Mouse (Mus musculus) left cerebral cortex, postnatal 25 days (tissue): ENCODE results near the gene Spi1. TPM values are rescaled to one million over a fixed set of nuclear protein-coding genes. Genes with fewer than 3 reads are reported as not detected.
"Not testable (repeated sequence)": the region's sequence is repeated elsewhere in the genome, so short reads cannot be mapped to it uniquely, and the experiment has no call there.

Source experiments
- DNase-seq, 2 experiments: peaks; one replicate each; pipeline ENCODE4 v3.0.0; 2022; ENCODE audit warnings: low spot score in 2 of 2, mixed read lengths in 1 of 2
- intact Hi-C: fragments of 180-260 bp; cut with DNase I; formaldehyde crosslinking; loops from one replicate; pipeline ENCODE4 v1.15.1; 2025
- total RNA-seq, 2 experiments: library from RNA; stranded (reverse); gene quantifications; 2 replicates each; pipeline ENCODE4 v1.2.3; 2021

Spi1 gene
- total RNA-seq = 1 to 10 TPM; 3.0 to 5.3 TPM

GRCm38 (mm10) chr2:91081775-91082695 is at the start of gene Spi1:
Gene Spi1 (plus strand): TSS chr2:91082390.
- intact Hi-C loops = no loop called here

GRCm38 (mm10) chr2:91033000-91033399 is 49.2 kb upstream of the Spi1 start:
- no peak for DNase-seq
- intact Hi-C loops = no loop called here

More at GRCm38 (mm10) chr2:91081775-91082695, at the start of gene Spi1:
- DNase-seq = no peak

DNA sequence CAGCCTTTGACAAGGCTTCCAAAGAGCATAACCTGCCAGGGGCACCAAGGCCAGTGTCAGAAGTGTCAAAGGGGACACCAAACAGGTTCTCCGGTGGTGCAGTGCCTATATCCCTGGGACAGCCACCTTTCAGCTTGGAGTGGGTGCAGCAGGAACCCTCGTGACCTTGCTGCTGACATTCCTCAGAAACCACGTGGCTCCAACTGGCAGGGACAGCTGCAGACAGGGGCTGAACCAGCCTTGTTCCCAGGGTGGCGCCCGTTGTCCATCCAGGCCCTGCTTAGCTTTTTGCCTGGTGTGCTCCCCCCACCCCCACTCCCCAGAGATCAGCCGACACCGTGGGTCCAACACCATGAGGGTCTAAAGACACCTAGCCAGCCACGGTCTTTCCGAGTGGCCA is 46.8 kb upstream of the Spi1 start, which contains the start of gene Rapsn:
TSS of gene Rapsn (plus strand) at position 236 of the 400 bp plus-strand sequence.
- intact Hi-C loops = no loop called here
- no peak for DNase-seq

- intact Hi-C loops = no loop called here
- DNase-seq = no peak
Observed at GRCm38 (mm10) chr2:91041786-91042185, 40.4 kb upstream of the Spi1 start.

DNA sequence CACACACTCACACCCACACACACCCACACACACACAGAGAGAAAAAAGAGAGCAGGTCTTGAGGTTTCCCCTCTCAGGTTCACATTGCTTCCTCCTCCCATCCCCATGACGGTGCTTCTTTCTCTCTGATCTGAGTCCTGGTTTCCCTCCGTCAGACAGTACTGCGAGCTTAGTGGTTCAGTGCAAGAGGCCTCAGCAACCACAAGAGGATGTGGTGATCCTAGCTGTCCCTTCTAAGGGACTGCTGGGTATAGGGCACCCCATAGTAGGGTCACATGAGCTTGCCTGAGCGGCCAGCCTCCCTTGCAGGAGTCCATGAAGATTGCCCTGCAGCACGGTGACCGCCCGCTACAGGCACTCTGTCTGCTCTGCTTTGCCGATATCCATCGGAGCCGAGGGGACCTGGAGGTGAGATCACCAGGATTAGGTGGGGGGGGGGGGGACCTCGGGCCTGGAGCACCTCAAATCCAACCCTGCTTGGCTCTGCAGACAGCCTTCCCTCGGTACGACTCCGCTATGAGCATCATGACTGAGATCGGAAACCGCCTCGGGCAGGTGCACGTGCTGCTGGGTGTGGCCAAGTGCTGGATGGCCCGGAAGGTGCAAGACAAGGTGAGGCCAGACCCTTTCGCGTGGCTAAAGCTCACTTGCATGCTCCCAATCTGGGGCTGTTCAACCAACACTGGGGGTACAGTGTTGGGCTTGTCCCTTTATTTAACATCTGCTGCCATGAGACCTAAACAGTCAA is 39.4 kb upstream of the Spi1 start:
- intact Hi-C loops = no loop called here
- no peak for DNase-seq

- intact Hi-C loops = no loop called here
- DNase-seq = no peak
Observed at GRCm38 (mm10) chr2:91044727-91045126, 37.5 kb upstream of the Spi1 start.

DNA sequence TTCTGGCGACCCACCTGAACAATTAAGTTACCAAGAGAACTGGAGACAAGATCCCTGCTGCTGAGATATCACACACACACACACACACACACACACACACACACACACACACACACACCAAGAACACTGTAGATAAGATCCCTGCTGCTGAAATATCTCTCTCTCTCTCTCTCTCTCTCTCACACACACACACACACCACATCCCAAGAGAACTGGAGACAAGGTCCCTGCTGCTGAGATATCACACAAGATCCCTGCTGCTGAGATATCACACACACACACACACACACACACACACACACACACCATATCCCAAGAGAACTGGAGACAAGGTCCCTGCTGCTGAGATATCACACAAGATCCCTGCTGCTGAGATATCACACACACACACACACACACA is 36.4 kb upstream of the Spi1 start:
- DNase-seq, intact Hi-C loops: not testable (repeated sequence)

GRCm38 (mm10) chr2:91047359-91047758 is 34.8 kb upstream of the Spi1 start:
- intact Hi-C loops = no loop called here
- no peak for DNase-seq

GRCm38 (mm10) chr2:91051917-91052316 is 30.3 kb upstream of the Spi1 start:
- DNase-seq = no peak
- intact Hi-C loops = loop anchor here (5.0 kb wide), 1 partner anchor 110 kb away; the partner anchor contains the start of gene Celf1

DNA sequence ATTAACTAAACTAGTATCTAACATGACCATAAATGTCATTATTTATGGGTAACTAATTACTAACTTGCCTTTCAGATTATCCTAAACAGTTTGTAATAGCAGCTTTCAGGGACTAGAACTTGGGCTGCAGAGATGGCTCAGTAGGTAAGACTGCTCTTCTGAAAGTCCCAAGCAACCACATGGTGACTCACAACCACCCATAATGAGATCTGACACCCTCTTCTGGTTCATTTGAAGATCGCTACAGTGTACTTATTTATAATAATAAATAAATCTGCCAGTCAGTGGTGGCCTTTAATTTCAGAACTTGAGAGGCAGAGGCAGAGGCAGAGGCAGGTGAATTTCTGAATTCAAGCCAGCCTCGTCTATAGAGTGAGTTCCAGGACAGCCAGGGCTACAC is 29.4 kb upstream of the Spi1 start:
- no peak for DNase-seq
- intact Hi-C loops = loop anchor here (5.0 kb wide), 1 partner anchor 110 kb away; the partner anchor contains the start of gene Celf1

DNA sequence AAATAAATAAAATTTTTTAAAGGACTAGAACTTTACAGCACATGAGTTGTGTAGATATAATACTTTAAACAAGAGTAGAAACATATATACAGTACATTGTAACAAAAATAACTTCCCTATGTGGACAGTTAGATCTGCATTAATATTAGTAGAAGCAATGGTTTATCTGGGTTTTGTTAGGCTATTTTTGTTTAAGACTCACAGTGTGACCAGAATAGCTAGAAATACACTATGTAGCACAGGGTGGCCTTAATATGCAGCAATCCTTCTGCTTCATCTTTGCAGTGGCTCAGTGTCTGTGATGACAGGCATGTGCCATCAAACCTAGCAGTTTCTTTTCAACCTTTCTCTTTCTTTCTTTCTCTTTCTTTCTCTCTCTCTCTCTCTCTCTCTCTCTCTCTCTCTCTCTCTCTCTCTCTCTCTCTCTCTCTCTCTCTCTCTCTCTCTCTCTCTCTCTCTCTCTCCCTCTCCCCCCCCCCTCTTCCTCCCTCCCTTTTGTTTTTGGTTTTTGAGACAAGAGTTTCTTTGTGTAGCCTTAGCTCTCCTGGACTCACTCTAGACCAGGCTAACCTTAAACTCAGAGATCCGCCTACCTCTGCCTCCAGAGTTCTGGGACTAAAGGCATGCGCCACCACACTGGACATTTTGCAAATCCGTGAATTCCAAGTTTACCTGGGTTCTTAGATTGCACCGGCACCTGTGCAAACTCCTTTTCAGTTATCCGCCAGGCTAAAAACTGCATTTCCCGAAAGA is 28.8 kb upstream of the Spi1 start:
- no peak for DNase-seq
- intact Hi-C loops = loop anchor here (5.0 kb wide), 1 partner anchor 111 kb away; the partner anchor contains the start of gene Celf1

DNA sequence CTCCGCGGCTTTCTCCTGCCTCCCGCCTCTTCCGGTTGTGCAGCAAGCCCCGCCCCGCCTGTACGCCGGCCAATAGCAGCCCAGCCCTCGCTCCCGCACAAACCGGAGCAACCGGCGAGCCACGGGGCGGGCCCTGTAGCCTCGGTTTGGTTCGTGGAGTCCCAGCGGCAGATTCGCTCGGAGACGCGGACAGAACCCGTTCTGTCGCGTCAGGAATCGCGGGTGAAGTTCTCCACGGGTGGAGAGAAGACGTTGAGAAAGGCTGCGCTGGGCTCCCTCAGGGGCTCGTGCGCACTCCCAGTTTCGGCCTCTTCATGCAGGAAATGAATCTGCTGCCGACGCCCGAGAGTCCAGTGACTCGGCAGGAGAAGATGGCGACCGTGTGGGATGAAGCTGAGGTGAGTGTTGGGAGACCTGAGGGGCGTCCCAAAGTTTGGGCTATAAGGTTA is 28.2 kb upstream of the Spi1 start, which contains the start of gene Psmc3:
TSS of gene Psmc3 (plus strand) at position 76 of the 449 bp plus-strand sequence.
- intact Hi-C loops = loop anchor here (5.0 kb wide), 1 partner anchor 112 kb away; the partner anchor contains the start of gene Celf1
- peak; percentile 96 to 98 for DNase-seq

DNA sequence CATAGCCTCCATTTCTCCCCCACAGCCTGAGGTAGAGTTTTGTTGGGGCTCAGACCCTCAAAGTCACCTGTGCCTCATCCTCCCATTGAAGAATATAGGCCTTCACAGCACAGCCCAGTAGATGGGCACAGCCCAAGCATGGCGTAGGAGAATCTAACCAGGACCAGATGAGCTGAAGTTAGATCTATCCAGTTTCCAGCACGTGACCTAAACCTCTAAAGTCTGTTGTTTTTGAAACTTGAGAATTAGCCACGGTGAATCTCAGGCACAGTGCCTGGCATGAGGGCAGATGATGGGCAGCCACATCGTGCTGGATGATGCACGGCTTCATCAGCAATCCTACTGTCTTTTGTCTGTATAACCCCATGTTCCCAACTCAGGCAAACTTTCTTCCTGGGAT is 23.8 kb upstream of the Spi1 start:
- intact Hi-C loops = no loop called here
- no peak for DNase-seq

DNA sequence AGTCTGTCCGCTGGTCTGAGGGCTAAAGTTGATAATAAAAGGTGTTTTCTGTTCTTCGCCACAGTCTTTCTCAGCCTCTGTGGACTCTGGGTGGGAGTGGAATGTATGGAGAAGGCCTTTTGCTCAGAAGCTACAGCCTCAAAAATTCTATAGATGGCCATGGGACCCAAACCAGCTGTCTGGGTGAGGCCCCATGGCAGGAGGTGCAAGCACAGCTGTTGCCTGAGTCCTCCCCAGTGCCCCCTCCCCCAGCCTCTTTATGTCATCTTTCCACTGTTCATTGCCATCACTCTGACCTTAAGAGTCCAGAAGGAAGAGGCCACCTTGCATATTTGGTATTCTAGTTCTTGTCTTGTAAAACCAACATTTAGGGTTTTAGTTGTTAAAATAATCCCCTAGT is 22.8 kb upstream of the Spi1 start:
- DNase-seq = no peak
- intact Hi-C loops = no loop called here

DNA sequence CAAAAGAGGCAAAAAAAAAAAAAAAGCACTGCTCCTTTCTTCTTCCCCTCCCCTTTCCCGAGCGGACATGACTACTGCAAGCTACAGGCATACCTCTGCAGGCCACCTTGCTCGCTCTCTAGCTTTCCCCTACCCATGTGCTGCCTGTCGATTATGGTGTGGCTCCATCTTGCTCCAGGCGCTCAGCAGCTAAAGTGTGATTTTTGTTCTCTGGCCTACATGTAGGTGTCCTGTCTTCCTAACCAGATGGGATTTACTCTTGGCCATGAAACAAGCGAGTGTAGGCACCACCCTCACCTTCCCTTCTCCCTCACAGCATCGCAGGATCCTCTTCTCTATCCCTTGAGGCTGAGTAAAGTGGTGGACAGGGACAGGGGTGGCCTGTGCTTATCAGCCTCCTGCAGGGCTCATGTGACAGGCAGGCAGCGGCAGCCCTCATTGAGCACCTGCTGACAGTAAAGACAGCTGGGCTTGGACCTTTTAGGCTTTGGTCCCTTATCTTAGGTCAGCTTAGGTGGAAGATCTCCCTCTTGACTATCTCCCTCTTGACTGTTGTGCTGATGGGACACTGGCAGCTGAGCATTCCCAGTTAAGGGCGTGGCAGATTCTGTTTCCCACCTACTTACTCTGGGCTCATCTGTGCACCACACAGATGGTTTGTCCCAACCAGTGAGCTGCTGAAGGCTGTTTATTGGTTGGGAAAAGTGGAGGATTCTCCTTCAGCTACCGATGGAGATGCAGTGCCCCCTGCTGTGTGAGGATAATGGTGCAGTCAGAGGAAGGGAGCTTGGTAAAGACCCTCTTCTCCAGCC is 21.4 kb upstream of the Spi1 start:
- peak; percentile 75 to 88 for DNase-seq
- intact Hi-C loops = loop anchor here (2.0 to 5.0 kb wide), 3 partner anchors 143 to 194 kb away; partner anchors contain the start of gene C1qtnf4

DNA sequence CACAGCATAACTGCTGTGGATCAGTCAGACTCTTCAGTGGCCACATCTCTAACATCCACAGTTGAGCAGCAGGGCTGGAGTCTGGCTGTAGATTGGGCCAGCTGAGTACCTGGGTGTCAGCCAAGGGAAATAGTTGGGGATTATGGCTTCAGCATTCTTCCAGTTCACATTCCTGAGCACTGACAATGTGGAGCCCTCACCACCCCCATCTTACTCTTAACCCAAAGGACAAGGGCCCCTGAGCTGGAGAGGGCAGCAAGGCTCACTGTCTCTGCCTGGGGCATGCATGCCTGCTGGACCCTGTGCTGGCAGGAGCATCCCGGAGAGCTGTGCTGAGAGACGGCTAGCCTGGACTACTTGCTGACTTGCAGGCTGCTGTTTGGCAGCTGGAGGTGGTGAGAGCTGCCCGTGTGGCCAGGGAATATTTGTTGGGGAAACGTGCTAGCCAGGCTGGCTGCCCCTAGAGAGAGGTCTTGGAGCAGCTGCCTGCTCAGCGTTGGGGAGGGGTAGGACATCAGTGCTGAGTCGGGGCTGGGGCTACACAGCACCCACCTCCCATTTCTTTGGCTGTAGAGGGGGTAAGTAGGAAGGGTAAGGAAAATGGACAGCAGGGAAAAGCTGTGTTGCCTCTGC is 20.2 kb upstream of the Spi1 start:
- DNase-seq = no peak
- intact Hi-C loops = loop anchor here (2.0 to 5.0 kb wide), 3 partner anchors 145 to 195 kb away; partner anchors contain the start of gene C1qtnf4

GRCm38 (mm10) chr2:91062779-91063606 is 19.2 kb upstream of the Spi1 start:
- DNase-seq = no peak

More at GRCm38 (mm10) chr2:91062779-91063606, 19.2 kb upstream of the Spi1 start:
- intact Hi-C loops = loop anchor here (5.0 kb wide), 2 partner anchors 146 to 176 kb away; partner anchors contain the start of gene C1qtnf4
